Mouse (Mus musculus) CH12.LX (cell line): ENCODE results near the gene Sf3b2. TPM values are rescaled to one million over a fixed set of nuclear protein-coding genes. Genes with fewer than 3 reads are reported as not detected.
A peak's percentile ranks its signal among the peaks of the same experiment; 100 is the strongest.

Experiments used
- DNase-seq: peaks from one replicate; pipeline ENCODE4 v3.0.0-alpha.2; 2013; ENCODE audit errors: extremely low read depth
- H3K27ac ChIP-seq: 2 replicates; pipeline ENCODE4 v1.5.1; 2012; ENCODE audit warnings: low read depth, mild to moderate bottlenecking, control low read depth, moderate library complexity; ENCODE audit not compliant: insufficient read depth
- H3K27me3 ChIP-seq: replicated peaks from 2 replicates; pipeline ENCODE3; 2012; ENCODE audit warnings: inconsistent platforms
- H3K36me3 ChIP-seq, 2 experiments: replicated peaks in 1 of 2; 2 replicates each; pipeline versions ENCODE3 to v1.6.1; 2012; ENCODE audit warnings: inconsistent platforms in 1 of 2, low read length in 1 of 2, mild to moderate bottlenecking in 1 of 2, mixed read lengths in 1 of 2, moderate library complexity in 1 of 2; ENCODE audit not compliant: control insufficient read depth in 1 of 2, insufficient read depth in 1 of 2
- H3K4me1 ChIP-seq, 2 experiments: 2 replicates each; pipeline ENCODE4 v1.6.1; 2012; ENCODE audit warnings: inconsistent platforms in 1 of 2, moderate library complexity in 1 of 2; ENCODE audit not compliant: insufficient read depth in 2 of 2, control insufficient read depth in 1 of 2
- H3K4me2 ChIP-seq: 2 replicates; pipeline ENCODE4 v1.6.1; 2012; ENCODE audit warnings: low read depth, mild to moderate bottlenecking, control low read depth; ENCODE audit not compliant: poor library complexity, insufficient read depth, severe bottlenecking
- H3K4me3 ChIP-seq, 3 experiments: fragments of 150-350 bp in 1 of 3; sonication (generic) in 1 of 3; replicated peaks in 1 of 3; 2 replicates each; pipeline versions ENCODE3 to v1.5.1; 2011 to 2012; ENCODE audit warnings: low read depth in 2 of 3, low read length in 2 of 3, mild to moderate bottlenecking in 2 of 3, moderate library complexity in 2 of 3, control low read depth in 1 of 3, improper control_type of control experiment in 1 of 3, inconsistent platforms in 1 of 3, mixed read lengths in 1 of 3; ENCODE audit not compliant: poor library complexity in 1 of 3
- H3K79me2 ChIP-seq: replicated peaks from 2 replicates; pipeline ENCODE4 v1.6.1; 2012; ENCODE audit warnings: mild to moderate bottlenecking, moderate library complexity; ENCODE audit not compliant: control insufficient read depth, poor library complexity, insufficient read depth, severe bottlenecking; ENCODE audit errors: extremely low read depth
- H3K9ac ChIP-seq: 2 replicates; pipeline ENCODE4 v1.6.1; 2012; ENCODE audit warnings: low read depth, mild to moderate bottlenecking, control low read depth, moderate library complexity; ENCODE audit not compliant: insufficient read depth
- H3K9me3 ChIP-seq: replicated peaks from 2 replicates; pipeline ENCODE3; 2012; ENCODE audit warnings: low read length, inconsistent platforms, mixed read lengths
- CTCF ChIP-seq, 2 experiments: IDR thresholded peaks in 1 of 2; conservative IDR thresholded peaks in 1 of 2; 2 replicates each; pipeline ENCODE4 v1.5.1; 2011 to 2012; ENCODE audit warnings: low read depth in 2 of 2, low read length in 2 of 2, improper control_type of control experiment in 1 of 2, inconsistent platforms in 1 of 2, mild to moderate bottlenecking in 1 of 2, moderate library complexity in 1 of 2
- E2F4 ChIP-seq: IDR thresholded peaks from 2 replicates; pipeline ENCODE4 v1.6.1; 2011; ENCODE audit warnings: low read depth, low read length, improper control_type of control experiment; ENCODE audit not compliant: insufficient replicate concordance
- ELF1 ChIP-seq: IDR thresholded peaks from 2 replicates; pipeline ENCODE4 v1.6.1; 2014; ENCODE audit warnings: low read depth, mild to moderate bottlenecking, inconsistent platforms, low read length, improper control_type of control experiment
- EP300 ChIP-seq: IDR thresholded peaks from 2 replicates; pipeline ENCODE4 v1.6.1; 2011; ENCODE audit warnings: low read length, improper control_type of control experiment
- GABPA ChIP-seq: IDR thresholded peaks from 2 replicates; pipeline ENCODE4 v1.6.1; 2012; ENCODE audit warnings: low read depth, low read length, improper control_type of control experiment, inconsistent platforms; ENCODE audit not compliant: insufficient replicate concordance
- IRF4 ChIP-seq: IDR thresholded peaks from 2 replicates; pipeline ENCODE4 v1.6.1; 2014; ENCODE audit warnings: low read depth, mild to moderate bottlenecking, inconsistent platforms, low read length, improper control_type of control experiment
- JUN ChIP-seq: IDR thresholded peaks from 2 replicates; pipeline ENCODE4 v1.6.1; 2011; ENCODE audit warnings: low read depth, mild to moderate bottlenecking, low read length, improper control_type of control experiment, moderate library complexity; ENCODE audit not compliant: insufficient read depth
- JUND ChIP-seq: conservative IDR thresholded peaks from 2 replicates; pipeline ENCODE4 v1.6.1; 2011; ENCODE audit warnings: low read depth, low read length, improper control_type of control experiment
- MAZ ChIP-seq: IDR thresholded peaks from 2 replicates; pipeline ENCODE4 v1.6.1; 2012; ENCODE audit warnings: low read depth, mild to moderate bottlenecking, inconsistent platforms, low read length, improper control_type of control experiment, moderate library complexity
- MEF2A ChIP-seq: IDR thresholded peaks from 2 replicates; pipeline ENCODE4 v1.6.1; 2014; ENCODE audit warnings: low read depth, mild to moderate bottlenecking, inconsistent platforms, low read length, improper control_type of control experiment, borderline replicate concordance
- MXI1 ChIP-seq: IDR thresholded peaks from 2 replicates; pipeline ENCODE4 v1.6.1; 2011; ENCODE audit warnings: mild to moderate bottlenecking, low read depth, low read length, improper control_type of control experiment
- NELFE ChIP-seq: IDR thresholded peaks from 2 replicates; pipeline ENCODE4 v1.6.1; 2011; ENCODE audit warnings: low read depth, low read length, improper control_type of control experiment
- RAD21 ChIP-seq: IDR thresholded peaks from 2 replicates; pipeline ENCODE4 v1.6.1; 2011; ENCODE audit warnings: low read depth, mild to moderate bottlenecking, low read length, improper control_type of control experiment, moderate library complexity
- RCOR1 ChIP-seq: conservative IDR thresholded peaks from 2 replicates; pipeline ENCODE4 v1.6.1; 2012; ENCODE audit warnings: low read depth, mild to moderate bottlenecking, inconsistent platforms, low read length, improper control_type of control experiment
- SMC3 ChIP-seq: IDR thresholded peaks from 2 replicates; pipeline ENCODE4 v1.6.1; 2011; ENCODE audit warnings: low read depth, low read length, improper control_type of control experiment
- TBP ChIP-seq: conservative IDR thresholded peaks from 2 replicates; pipeline ENCODE4 v1.6.1; 2011; ENCODE audit warnings: low read depth, low read length, improper control_type of control experiment
- TCF12 ChIP-seq: IDR thresholded peaks from 2 replicates; pipeline ENCODE4 v1.6.1; 2014; ENCODE audit warnings: low read depth, mild to moderate bottlenecking, inconsistent platforms, low read length, improper control_type of control experiment
- USF2 ChIP-seq: conservative IDR thresholded peaks from 2 replicates; pipeline ENCODE4 v1.6.1; 2011; ENCODE audit warnings: low read depth, low read length, improper control_type of control experiment
- ZC3H11A ChIP-seq: IDR thresholded peaks from 2 replicates; pipeline ENCODE4 v1.6.1; 2012; ENCODE audit warnings: low read depth, mild to moderate bottlenecking, inconsistent platforms, low read length, improper control_type of control experiment
- ZKSCAN1 ChIP-seq: IDR thresholded peaks from 2 replicates; pipeline ENCODE4 v1.6.1; 2012; ENCODE audit warnings: low read depth, inconsistent platforms, low read length, improper control_type of control experiment, borderline replicate concordance
- ZMIZ1 ChIP-seq: IDR thresholded peaks from 2 replicates; pipeline ENCODE4 v1.6.1; 2012; ENCODE audit warnings: low read depth, mild to moderate bottlenecking, inconsistent platforms, low read length, improper control_type of control experiment
- ZNF384 ChIP-seq: IDR thresholded peaks from 2 replicates; pipeline ENCODE4 v1.6.1; 2012; ENCODE audit warnings: low read depth, low read length, improper control_type of control experiment, inconsistent platforms
- dilution Hi-C: fragments of 300-500 bp; cut with MboI; formaldehyde crosslinking; loops from 2 replicates; pipeline ENCODE4 v1.14.3; 2020; ENCODE audit warnings: low sequenced_read_pairs; ENCODE audit not compliant: extremely low pct_unique_long_range_greater_than_20kb, extremely low pct_ligation_motif_present
- in situ Hi-C: fragments of 300-500 bp; cut with MboI; formaldehyde crosslinking; loops from 3 replicates; pipeline ENCODE4 v1.14.3; 2019; ENCODE audit warnings: low sequenced_read_pairs, low pct_ligation_motif_present, low pct_unique_long_range_greater_than_20kb, mixed read lengths
- polyA plus RNA-seq: library from polyadenylated mRNA; unstranded; fragments of >175 nt; gene quantifications from 2 replicates; pipeline ENCODE4 v1.2.1, GENCODE M21; 2012; ENCODE audit warnings: low read depth; ENCODE audit not compliant: insufficient read length
- total RNA-seq, 2 experiments: library from RNA; depleted of rRNA; stranded (reverse); fragments of 300-350 nt in 1 of 2; fragments of >200 nt in 1 of 2; gene quantifications; 2 replicates each; pipeline ENCODE4 v1.2.3; 2012 to 2014

Sf3b2 gene
- total and polyA plus RNA-seq, 3 experiments: 161 to 238 (median 191) TPM

GRCm38 (mm10) chr19:5277140-5277539 is 18.1 kb downstream of the Sf3b2 start:
- no peak overlapping the region for H3K9ac ChIP-seq
- TF ChIP-seq MXI1: no peak
- TF ChIP-seq ZNF384: no peak
- peak in 1 of 2 experiments; percentile 36; a peak in 2 of 4 replicates for TF ChIP-seq CTCF (conservative IDR thresholded peaks at IDR 0.05 in 1 of 2, IDR thresholded peaks at IDR 0.05 in 1 of 2; ENCODE audit: low read depth in 2 of 2, low read length in 2 of 2)
- TF ChIP-seq TCF12: no peak
- TF ChIP-seq, all 38 proteins: peak for 1
- Histone ChIP-seq H3K79me2 (peaks cover 6% of the 10 kb centered on the region), H3K4me1 (peaks cover 0 to 28% of the 10 kb centered on the region in 2 experiments; a peak in 2 of 4 replicates), H3K36me3 (peaks cover 54 to 75% of the 10 kb centered on the region in 2 experiments), H3K4me2 (no peak overlapping the region), H3K27ac (no peak overlapping the region), H3K9me3 (no peaks in the 10 kb centered on the region), H3K27me3 (no peaks in the 10 kb centered on the region), H3K4me3 (no peak overlapping the region)
- in situ Hi-C loops (no loop called here), dilution Hi-C loops (no loop called here)
- DNase-seq: no peak

GRCm38 (mm10) chr19:5276531-5276930 is 18.7 kb downstream of the Sf3b2 start:
- no peak overlapping the region for H3K4me3 ChIP-seq
- TF ChIP-seq JUND: no peak
- peak in 1 of 2 experiments; percentile 58; a peak in 2 of 4 replicates for TF ChIP-seq CTCF (conservative IDR thresholded peaks at IDR 0.05 in 1 of 2, IDR thresholded peaks at IDR 0.05 in 1 of 2; ENCODE audit: low read depth in 2 of 2, low read length in 2 of 2)
- TF ChIP-seq ZMIZ1: no peak
- peak; percentile 52 for TF ChIP-seq SMC3
- peak; percentile 19 for TF ChIP-seq RAD21
- no peak for TF ChIP-seq EP300
- H3K27me3 ChIP-seq: no peaks in the 10 kb centered on the region
- in situ Hi-C loops: no loop called here
- dilution Hi-C loops: no loop called here
- H3K4me1 ChIP-seq: peaks cover 0 to 34% of the 10 kb centered on the region in 2 experiments; a peak in 2 of 4 replicates
- no peak overlapping the region for H3K27ac ChIP-seq
- no peaks in the 10 kb centered on the region for H3K9me3 ChIP-seq
- H3K4me2 ChIP-seq: no peak overlapping the region
- peaks cover 11% of the 10 kb centered on the region for H3K79me2 ChIP-seq
- H3K9ac ChIP-seq: no peak overlapping the region
- DNase-seq: no peak
- peaks cover 50 to 73% of the 10 kb centered on the region in 2 experiments for H3K36me3 ChIP-seq

GRCm38 (mm10) chr19:5275736-5276135 is 19.5 kb downstream of the Sf3b2 start:
- DNase-seq: no peak
- no peak overlapping the region for H3K27ac ChIP-seq
- peaks cover 50 to 65% of the 10 kb centered on the region in 2 experiments for H3K36me3 ChIP-seq
- no peaks in the 10 kb centered on the region for H3K27me3 ChIP-seq
- H3K4me3 ChIP-seq: no peak overlapping the region
- TF ChIP-seq GABPA (no peak), USF2 (no peak), ZC3H11A (no peak), RCOR1 (no peak), TBP (no peak), RAD21 (no peak), ZKSCAN1 (no peak), E2F4 (no peak), MEF2A (no peak), MAZ (no peak), IRF4 (no peak), NELFE (no peak), ELF1 (no peak), JUN (no peak)
- H3K9me3 ChIP-seq: no peaks in the 10 kb centered on the region
- in situ Hi-C loops (no loop called here), dilution Hi-C loops (no loop called here)
- H3K79me2 ChIP-seq: peaks cover 18% of the 10 kb centered on the region
- H3K9ac ChIP-seq: no peak overlapping the region
- H3K4me2 ChIP-seq: no peak overlapping the region
- peaks cover 0 to 41% of the 10 kb centered on the region in 2 experiments; a peak in 2 of 4 replicates for H3K4me1 ChIP-seq
